Mouse (Mus musculus): Measurements from ENCODE around the gene Uba52.

Uba52 gene

GRCm38 (mm10) chr8:70503062-70503750 lies 7.4 kb downstream of the Uba52 start:
- CTCF ChIA-PET, result interaction anchor here (0.6 to 4.6 kb wide), 45 partner anchors 8 to 302 kb away, joined by 3 to 66 read pairs (median 4); partner anchors contain the start of genes Fkbp8 (in 2 of the 4), Klhl26 (in 2 of the 4), Kxd1 (in 2 of the 4) and Ell (in 1 of the 4)

DNA sequence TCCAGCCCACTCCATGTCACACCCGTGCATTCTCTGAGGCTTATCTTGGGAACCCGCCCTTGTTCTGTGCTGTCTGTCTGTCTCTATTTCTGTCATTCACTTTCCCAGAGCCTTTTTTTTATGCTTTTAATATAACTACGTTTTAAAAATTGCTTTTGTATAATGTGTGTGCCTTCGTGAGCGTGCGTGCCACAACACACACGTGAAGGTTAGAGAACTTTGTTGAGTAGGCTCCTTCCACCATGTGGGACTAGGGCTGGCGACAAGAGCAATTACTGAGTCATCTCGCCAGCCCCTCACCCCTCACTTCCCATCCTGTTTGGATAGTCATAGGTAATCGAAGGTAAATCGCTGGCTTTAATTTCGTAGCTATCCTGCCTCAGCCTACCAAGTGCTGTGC lies 8.1 kb downstream of the Uba52 start:
- CTCF ChIA-PET, result interaction anchor here (0.6 to 4.6 kb wide), 36 partner anchors 8 to 266 kb away, joined by 3 to 66 read pairs (median 4); partner anchors contain the start of genes Fkbp8 (in 2 of the 4), Klhl26 (in 2 of the 4), Kxd1 (in 2 of the 4) and Ell (in 1 of the 4)
- POLR2A ChIA-PET, result interaction anchor here in 3 of 4 experiments (0.7 to 33.4 kb wide), 23 partner anchors 9 to 337 kb away, joined by 3 to 844 read pairs (median 3); partner anchors contain the start of genes Ell (in 2 of the 3), Jund (in 2 of the 3), Kxd1 (in 2 of the 3) and Arrdc2 (in 1 of the 3)

More at GRCm38 (mm10) chr8:70503062-70503750, 7.4 kb downstream of the Uba52 start:
- POLR2A ChIA-PET, result interaction anchor here (0.6 to 33.4 kb wide), 24 partner anchors 10 to 337 kb away, joined by 3 to 844 read pairs (median 3); partner anchors contain the start of genes Ell (in 2 of the 4), Fkbp8 (in 2 of the 4), Jund (in 2 of the 4) and Klhl26 (in 2 of the 4)

GRCm38 (mm10) chr8:70501820-70502529 lies 8.6 kb downstream of the Uba52 start:
- POLR2A ChIA-PET, result interaction anchor here in 2 of 4 experiments (0.7 to 33.4 kb wide), 15 partner anchors 8 to 224 kb away, joined by 3 to 844 read pairs (median 3); partner anchors contain the start of genes Kxd1 (in 2 of the 2), Uba52 (in 2 of the 2), Ell (in 1 of the 2) and Fkbp8 (in 1 of the 2)
- CTCF ChIA-PET, result interaction anchor here in 3 of 4 experiments (0.7 to 4.6 kb wide), 7 partner anchors 25 to 117 kb away, joined by 3 to 66 read pairs (median 6); partner anchors contain the start of genes Fkbp8 (in 1 of the 3), Klhl26 (in 1 of the 3) and Kxd1 (in 1 of the 3)

DNA sequence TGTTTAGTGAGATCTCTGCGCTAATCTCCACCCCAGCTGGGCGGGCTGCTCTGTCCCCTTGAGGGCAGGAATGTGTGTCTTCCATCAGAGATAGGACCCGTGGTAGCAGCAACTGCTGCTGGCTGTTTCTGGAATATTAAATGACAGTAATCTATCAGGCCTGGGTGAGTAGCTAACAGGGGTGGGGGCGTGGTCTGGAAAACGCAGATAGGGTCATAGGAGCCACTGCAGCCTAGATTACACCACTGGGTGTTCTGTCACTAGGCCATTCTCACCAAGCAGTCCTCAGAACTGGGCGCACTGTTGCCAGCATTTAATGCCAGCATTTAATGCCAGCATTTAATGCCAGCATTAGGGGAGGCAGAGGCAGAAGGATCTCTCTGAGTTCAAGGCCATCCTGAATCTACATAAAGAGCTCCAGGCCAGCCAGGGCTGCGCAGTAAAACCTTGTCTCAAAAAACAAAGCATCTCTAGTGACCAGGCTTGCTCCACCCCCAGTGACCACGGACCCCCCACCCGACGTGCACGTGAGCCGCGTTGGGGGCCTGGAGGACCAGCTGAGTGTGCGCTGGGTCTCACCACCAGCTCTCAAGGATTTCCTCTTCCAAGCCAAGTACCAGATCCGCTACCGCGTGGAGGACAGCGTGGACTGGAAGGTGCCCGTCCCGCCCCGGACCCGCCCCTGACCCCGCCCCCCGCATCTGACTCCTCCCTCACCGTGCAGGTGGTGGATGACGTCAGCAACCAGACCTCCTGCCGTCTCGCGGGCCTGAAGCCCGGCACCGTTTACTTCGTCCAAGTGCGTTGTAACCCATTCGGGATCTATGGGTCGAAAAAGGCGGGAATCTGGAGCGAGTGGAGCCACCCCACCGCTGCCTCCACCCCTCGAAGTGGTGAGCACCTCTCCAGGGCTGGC lies 10.0 kb downstream of the Uba52 start:
- CTCF ChIA-PET, result interaction anchor here in 3 of 4 experiments (0.5 to 1.0 kb wide), 4 partner anchors 24 to 1739 kb away, joined by 3 to 4 read pairs (median 4); partner anchors contain the start of genes Ap1m1 (in 1 of the 3) and Klhl26 (in 1 of the 3)

DNA sequence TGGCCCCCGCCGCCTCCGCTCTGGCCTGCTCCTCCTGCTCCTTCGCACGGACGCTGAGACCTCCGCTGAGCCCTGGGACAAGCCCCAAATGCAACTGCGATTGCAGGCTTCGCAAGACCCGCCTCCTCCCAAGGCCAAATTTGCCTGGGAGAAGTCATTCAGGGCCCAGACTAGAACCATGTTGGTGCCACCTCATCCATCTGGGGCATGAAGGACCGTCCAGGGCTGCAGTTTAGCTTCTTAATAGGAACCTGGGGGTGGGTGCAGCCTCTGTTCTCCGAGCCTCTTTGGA lies 14.9 kb downstream of the Uba52 start:
- CTCF ChIA-PET, result interaction anchor here in 1 of 4 experiments (1.4 kb wide), 1 partner anchor 44 kb away, joined by 3 read pairs; no protein-coding TSS in a partner anchor

More for the DNA sequence above, 10.0 kb downstream of the Uba52 start:
- POLR2A ChIA-PET, result interaction anchor here in 3 of 4 experiments (0.7 to 33.4 kb wide), 22 partner anchors 9 to 223 kb away, joined by 3 to 844 read pairs (median 4); partner anchors contain the start of genes Uba52 (in 3 of the 3), Ell (in 2 of the 3), Fkbp8 (in 1 of the 3) and Gdf1 (in 1 of the 3)

DNA sequence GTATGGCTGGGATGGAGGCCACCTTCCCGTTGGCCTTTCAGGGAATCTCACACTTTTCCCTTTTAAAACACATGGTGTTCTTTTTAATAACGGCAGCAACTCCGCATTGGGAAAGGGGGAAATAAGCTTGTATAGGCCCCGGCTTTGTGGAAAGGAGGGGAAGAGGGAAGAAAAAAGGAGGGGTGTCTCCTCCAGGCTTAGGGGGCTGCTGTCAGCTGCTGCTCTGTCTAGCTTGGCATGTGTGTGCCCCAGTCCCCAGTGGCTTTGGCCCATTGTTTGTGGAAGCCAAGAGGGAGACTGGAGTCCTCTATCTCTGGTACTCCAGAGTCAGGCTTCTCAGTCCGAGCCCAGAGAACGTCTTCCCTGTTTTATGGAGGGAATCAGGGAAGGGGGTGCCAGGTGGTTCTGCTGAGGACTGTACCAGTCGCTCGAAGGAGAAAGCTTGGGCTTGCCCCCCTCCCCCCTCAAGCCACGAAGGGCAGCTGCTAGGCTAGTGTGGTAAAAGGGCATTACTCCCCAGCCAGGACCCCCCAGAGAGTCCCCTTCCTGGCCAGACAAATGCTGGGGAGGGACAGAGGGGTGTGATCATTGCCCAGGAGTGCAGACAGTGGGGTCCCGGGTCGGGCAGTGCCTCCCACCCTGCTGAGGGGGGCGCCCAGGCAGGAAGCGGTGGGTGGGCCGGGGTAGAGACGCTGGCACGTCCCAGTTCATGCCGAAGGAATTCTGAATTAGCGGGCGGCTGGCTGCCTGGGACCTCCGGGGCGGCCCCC lies 15.4 kb downstream of the Uba52 start:
- ChIA-PET CTCF (interaction anchor here in 2 of 4 experiments (1.0 to 1.4 kb wide), 2 partner anchors 8 to 43 kb away, joined by 3 read pairs; no protein-coding TSS in a partner anchor), POLR2A (interaction anchor here in 3 of 4 experiments (1.0 to 1.8 kb wide), 8 partner anchors 9 to 42 kb away, joined by 3 to 8 read pairs (median 4); partner anchors contain the start of genes Rex1bd (in 3 of the 3), Fkbp8 (in 1 of the 3), Klhl26 (in 1 of the 3) and Kxd1 (in 1 of the 3))

More for the DNA sequence above, 14.9 kb downstream of the Uba52 start:
- POLR2A ChIA-PET, result interaction anchor here in 2 of 4 experiments (1.0 to 1.8 kb wide), 7 partner anchors 10 to 42 kb away, joined by 3 to 8 read pairs (median 4); partner anchors contain the start of genes Rex1bd (in 2 of the 2), Fkbp8 (in 1 of the 2), Klhl26 (in 1 of the 2) and Kxd1 (in 1 of the 2)

DNA sequence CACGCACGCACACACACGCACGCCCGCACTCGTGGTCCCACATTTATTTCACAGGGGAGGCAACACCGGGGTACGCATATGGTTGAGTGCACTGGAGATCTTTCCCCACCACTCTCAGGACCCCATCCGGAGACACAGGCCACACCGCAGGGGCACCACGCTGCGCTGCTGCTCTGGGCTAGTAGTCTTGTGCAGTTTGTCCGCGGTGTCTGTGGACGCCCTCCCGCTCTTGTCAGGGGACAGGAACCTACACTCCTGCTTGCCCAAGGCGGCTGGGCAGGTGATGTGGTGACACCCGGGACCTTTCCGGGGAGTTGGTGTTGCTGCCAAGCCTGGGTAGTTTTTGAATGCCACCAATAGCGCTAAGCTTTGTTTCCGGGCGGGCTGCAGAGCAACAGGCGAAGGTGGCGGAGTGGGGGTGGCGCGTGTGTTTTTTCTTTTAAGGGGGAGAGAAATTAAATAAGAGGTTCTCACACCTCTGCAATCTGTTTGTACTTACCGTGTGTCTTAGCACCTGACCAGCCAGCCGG lies 16.1 kb downstream of the Uba52 start:
- ChIA-PET CTCF (interaction anchor here in 1 of 4 experiments (1.0 kb wide), 1 partner anchor 9 kb away, joined by 3 read pairs; no protein-coding TSS in a partner anchor), POLR2A (interaction anchor here in 3 of 4 experiments (1.3 to 1.8 kb wide), 7 partner anchors 12 to 41 kb away, joined by 3 to 8 read pairs (median 4); partner anchors contain the start of genes Rex1bd (in 3 of the 3), Fkbp8 (in 1 of the 3), Klhl26 (in 1 of the 3) and Kxd1 (in 1 of the 3))

- CTCF ChIA-PET, result no interaction called here
- POLR2A ChIA-PET, result interaction anchor here in 3 of 4 experiments (1.7 to 1.8 kb wide), 3 partner anchors 12 to 17 kb away, joined by 4 to 8 read pairs (median 6); partner anchors contain the start of genes Rex1bd (in 2 of the 3) and Klhl26 (in 1 of the 3)
Measured at GRCm38 (mm10) chr8:70493692-70494415, 16.7 kb downstream of the Uba52 start.

GRCm38 (mm10) chr8:70492664-70493640 lies 17.6 kb downstream of the Uba52 start, which contains the start of gene Crlf1:
TSS of gene Crlf1 (plus strand) at chr8:70493158.
- CTCF ChIA-PET, result no interaction called here
- POLR2A ChIA-PET, result interaction anchor here in 2 of 4 experiments (1.0 to 1.7 kb wide), 2 partner anchors 13 to 30 kb away, joined by 3 to 4 read pairs; partner anchors contain the start of gene Rex1bd (in 1 of the 2)

DNA sequence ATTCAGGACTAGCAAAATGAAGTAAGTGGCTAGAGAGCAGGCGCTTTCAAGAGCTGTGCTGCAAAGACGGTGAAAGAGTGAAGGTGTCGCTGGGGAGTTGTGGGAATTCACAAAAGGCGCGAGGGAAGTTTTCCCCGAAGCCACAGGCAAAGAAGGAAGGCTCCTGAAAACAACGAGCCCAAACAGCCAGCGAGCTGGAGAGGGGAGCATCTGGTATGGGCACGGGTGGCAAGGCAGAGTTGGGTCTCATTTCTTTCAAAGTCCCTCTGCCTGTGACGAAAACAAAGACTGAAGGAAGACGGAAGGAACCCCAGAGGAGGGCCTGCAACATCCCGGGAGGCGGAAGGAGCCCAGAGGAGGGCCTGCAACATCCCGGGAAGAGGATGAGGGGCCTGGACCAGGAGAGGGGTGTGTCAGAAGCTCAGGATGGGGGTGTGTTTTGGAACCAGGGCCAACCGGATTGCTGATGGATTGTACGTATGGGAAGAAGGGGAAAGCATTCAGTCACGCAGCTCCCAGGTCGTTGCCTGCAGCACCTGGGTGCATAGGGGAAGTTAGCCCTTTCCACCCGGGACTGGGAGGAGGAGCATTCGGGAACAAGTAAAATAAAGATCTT lies 19.6 kb downstream of the Uba52 start:
- ChIA-PET CTCF (interaction anchor here in 3 of 4 experiments (0.6 to 1.2 kb wide), 5 partner anchors 8 to 349 kb away, joined by 3 to 10 read pairs (median 3); partner anchors contain the start of gene Arrdc2 (in 1 of the 3)), POLR2A (interaction anchor here in 3 of 4 experiments (0.6 to 2.4 kb wide), 12 partner anchors 9 to 207 kb away, joined by 3 to 9 read pairs (median 4); partner anchors contain the start of genes Rex1bd (in 2 of the 3), Klhl26 (in 1 of the 3), Pgpep1 (in 1 of the 3) and Uba52 (in 1 of the 3))

- CTCF ChIA-PET, result interaction anchor here in 2 of 4 experiments (0.7 to 1.2 kb wide), 3 partner anchors 13 to 129 kb away, joined by 3 to 4 read pairs (median 3); no protein-coding TSS in a partner anchor
- POLR2A ChIA-PET, result interaction anchor here in 2 of 4 experiments (0.6 to 2.4 kb wide), 10 partner anchors 10 to 208 kb away, joined by 3 to 9 read pairs (median 4); partner anchors contain the start of genes Klhl26 (in 1 of the 2), Pgpep1 (in 1 of the 2) and Uba52 (in 1 of the 2)
Measured at GRCm38 (mm10) chr8:70490061-70490879, 20.3 kb downstream of the Uba52 start.

DNA sequence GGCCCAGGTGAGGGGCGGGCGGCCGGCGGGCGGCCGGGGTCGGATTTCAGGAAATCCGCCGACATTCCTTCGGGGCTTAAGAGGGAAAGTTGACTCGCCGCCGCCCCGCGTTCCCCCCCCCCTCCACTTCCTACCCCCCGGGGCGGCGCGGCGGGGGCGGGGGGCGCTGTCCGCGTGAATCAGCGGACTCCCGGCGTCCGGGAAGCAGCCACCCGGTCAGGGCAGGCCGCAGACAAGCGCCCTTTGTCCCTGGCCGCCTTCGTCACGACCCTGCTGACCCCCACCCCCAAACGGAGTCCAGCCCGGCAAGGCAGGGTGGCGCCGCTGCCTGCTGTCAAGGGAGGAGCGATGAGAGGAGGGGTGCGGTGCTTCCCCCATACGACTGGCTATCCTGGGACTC lies 21.0 kb downstream of the Uba52 start:
- POLR2A ChIA-PET, result interaction anchor here in 2 of 4 experiments (1.4 to 2.4 kb wide), 2 partner anchors 11 to 16 kb away, joined by 6 to 8 read pairs; no protein-coding TSS in a partner anchor
- CTCF ChIA-PET, result no interaction called here
